Comparison of ENCODE assay signal across 27 mouse cellular contexts in genomic region chr2:125929396-125929795, GRCm38 (mm10).
DNase-seq lines count a peak whose midpoint lies in the region; ATAC-seq and TF ChIP-seq lines count a peak whose summit lies in the region.
"Had no signal": no experiment of that assay in that cellular context is flagged by ENCODE, and none has a peak within 500 bp of the region (broad histone marks: within the 10 kb centered on the region; RNA-seq: fewer than 3 reads in every experiment).

No protein-coding gene starts in this region.

- no peak for TF ChIP-seq CTCF in liver, adult 2 months (IDR thresholded peaks at IDR 0.05; ENCODE audit: low read depth, low read length)

- no peak overlapping the region for H3K9ac ChIP-seq in liver, adult 2 months (ENCODE audit: low read depth, low read length)
- H3K9ac ChIP-seq in liver, embryonic 11.5 days (ENCODE audit: low read depth, low read length), result no peak overlapping the region
- H3K9ac ChIP-seq in embryonic facial prominence, embryonic 14.5 days (ENCODE audit: low read depth, low read length), result no peak overlapping the region
- H3K9ac ChIP-seq: embryonic facial prominence, embryonic 15.5 days; forebrain, embryonic 13.5 days; heart, embryonic 12.5 days; heart, embryonic 15.5 days; hindbrain, embryonic 13.5 days had no signal

- peak; percentile 34 for DNase-seq in liver, adult 2 months (ENCODE audit: extremely low read depth, low read depth, low spot score)
- DNase-seq in liver, embryonic 11.5 days (ENCODE audit: low spot score), result no peak
- DNase-seq in NIH3T3 (ENCODE audit: low read depth), result peak; percentile 47
- DNase-seq in embryonic facial prominence, embryonic 14.5 days (ENCODE audit: low spot score), result peak; percentile 35
- no peak for DNase-seq in adrenal gland, postnatal 4 days (ENCODE audit: low spot score in 2 of 2)
- DNase-seq: adrenal gland, postnatal 10 days; cerebellum, adult 18-20 months; cerebellum, adult 9-10 months; cerebellum, postnatal 25 days; gastrocnemius, postnatal 10 days; gastrocnemius, postnatal 36 days; heart, postnatal 10 days; heart, postnatal 36 days; kidney, adult 18-20 months had no signal

- no peak for ATAC-seq in liver, embryonic 11.5 days (replicated peaks; ENCODE audit: low FRiP score)
- ATAC-seq in embryonic facial prominence, embryonic 14.5 days (ENCODE audit: low read depth), result no peak
- no peak for ATAC-seq in inflammation-experienced regulatory T-cells, adult 6 months
- ATAC-seq: forebrain, embryonic 13.5 days; forebrain, embryonic 16.5 days; hindbrain, embryonic 16.5 days; intestine, embryonic 16.5 days had no signal

- no peaks in the 10 kb centered on the region for H3K79me2 ChIP-seq in liver, adult 2 months (ENCODE audit: control insufficient read depth, insufficient read depth, low read length)

- peaks cover 6% of the 10 kb centered on the region; the same call in 1 of the 2 replicates for H3K36me3 ChIP-seq in liver, adult 2 months (ENCODE audit: control insufficient read depth, insufficient read depth, low read length)
- H3K36me3 ChIP-seq in liver, embryonic 11.5 days (ENCODE audit: control insufficient read depth, insufficient read depth, low read length), result no peaks in the 10 kb centered on the region; the same call in 1 of the 2 replicates
- H3K36me3 ChIP-seq in embryonic facial prominence, embryonic 14.5 days (ENCODE audit: control insufficient read depth, insufficient read depth, low read length), result peaks cover 20% of the 10 kb centered on the region

- H3K4me2 ChIP-seq in liver, embryonic 11.5 days, result no peak overlapping the region
- H3K4me2 ChIP-seq in embryonic facial prominence, embryonic 14.5 days (ENCODE audit: low read depth, low read length), result no peak overlapping the region
- H3K4me2 ChIP-seq: embryonic facial prominence, embryonic 15.5 days; forebrain, embryonic 13.5 days; heart, embryonic 12.5 days; heart, embryonic 15.5 days; hindbrain, embryonic 13.5 days had no signal

- H3K27ac ChIP-seq in liver, adult 2 months (replicated peaks; ENCODE audit: insufficient read depth, low read depth, low read length), result no peak overlapping the region
- no peak overlapping the region for H3K27ac ChIP-seq in liver, embryonic 11.5 days (ENCODE audit: low read depth, low read length)
- H3K27ac ChIP-seq in embryonic facial prominence, embryonic 14.5 days (replicated peaks; ENCODE audit: low read depth, low read length), result no peak overlapping the region
- H3K27ac ChIP-seq: embryonic facial prominence, embryonic 15.5 days; forebrain, embryonic 10.5 days; forebrain, embryonic 13.5 days; heart, embryonic 15.5 days; hindbrain, embryonic 10.5 days; hindbrain, embryonic 13.5 days had no signal

- 67% methylated on average over 3 of the region's 3 CpGs for WGBS in liver, adult 2 months
- WGBS in liver, embryonic 11.5 days, result 85% methylated on average over 3 of the region's 3 CpGs
- 75% methylated on average over 3 of the region's 3 CpGs for WGBS in embryonic facial prominence, embryonic 14.5 days

- TF ChIP-seq POLR2A in liver, adult 2 months (IDR thresholded peaks at IDR 0.05; ENCODE audit: extremely low read depth, insufficient read depth, low read length), result no peak

- no peaks in the 10 kb centered on the region for H3K27me3 ChIP-seq in liver, adult 2 months (ENCODE audit: control insufficient read depth, insufficient read depth, low read length)
- H3K27me3 ChIP-seq in liver, embryonic 11.5 days (replicated peaks; ENCODE audit: control insufficient read depth, insufficient read depth, low read length), result no peaks in the 10 kb centered on the region
- no peaks in the 10 kb centered on the region for H3K27me3 ChIP-seq in embryonic facial prominence, embryonic 14.5 days (replicated peaks; ENCODE audit: control insufficient read depth, insufficient read depth, low read length)
- H3K27me3 ChIP-seq: embryonic facial prominence, embryonic 15.5 days; forebrain, embryonic 13.5 days; heart, embryonic 12.5 days; heart, embryonic 15.5 days; hindbrain, embryonic 13.5 days; Patski had no signal

- no peaks in the 10 kb centered on the region for H3K9me3 ChIP-seq in liver, embryonic 11.5 days (ENCODE audit: control insufficient read depth, low read length)
- no peaks in the 10 kb centered on the region for H3K9me3 ChIP-seq in embryonic facial prominence, embryonic 14.5 days (ENCODE audit: control insufficient read depth, low read length)
- H3K9me3 ChIP-seq: embryonic facial prominence, embryonic 15.5 days; forebrain, embryonic 10.5 days; forebrain, embryonic 13.5 days; heart, embryonic 12.5 days; heart, embryonic 15.5 days; hindbrain, embryonic 10.5 days; hindbrain, embryonic 13.5 days had no signal

- no peaks in the 10 kb centered on the region for H3K4me1 ChIP-seq in liver, adult 2 months (ENCODE audit: control insufficient read depth, insufficient read depth, low read length)
- H3K4me1 ChIP-seq in liver, embryonic 11.5 days (replicated peaks; ENCODE audit: control insufficient read depth, insufficient read depth, low read length), result no peaks in the 10 kb centered on the region
- no peaks in the 10 kb centered on the region for H3K4me1 ChIP-seq in embryonic facial prominence, embryonic 14.5 days (ENCODE audit: control insufficient read depth, insufficient read depth, low read length)
- H3K4me1 ChIP-seq: forebrain, embryonic 13.5 days; hindbrain, embryonic 10.5 days had no signal

- H3K4me3 ChIP-seq in liver, adult 2 months (ENCODE audit: insufficient read depth, low read depth, low read length), result no peak overlapping the region
- H3K4me3 ChIP-seq in liver, embryonic 11.5 days (ENCODE audit: low read depth, low read length), result no peak overlapping the region
- no peak overlapping the region for H3K4me3 ChIP-seq in embryonic facial prominence, embryonic 14.5 days (ENCODE audit: low read depth, low read length)
- H3K4me3 ChIP-seq: embryonic facial prominence, embryonic 15.5 days; erythroblast, embryonic 14.5 days; forebrain, embryonic 10.5 days; forebrain, embryonic 13.5 days; heart, embryonic 12.5 days; heart, embryonic 15.5 days; hindbrain, embryonic 10.5 days; hindbrain, embryonic 13.5 days had no signal

Comparison
In these comparisons a context has a peak if more than half of its experiments do, and no peak if none do; other contexts are left out.
1. DNase-seq: peak in liver, adult 2 months (single experiment), NIH3T3 (single experiment) and embryonic facial prominence, embryonic 14.5 days (single experiment); none in liver, embryonic 11.5 days (single experiment) and adrenal gland, postnatal 4 days (0 of 2).